In the genomic region with DNA sequence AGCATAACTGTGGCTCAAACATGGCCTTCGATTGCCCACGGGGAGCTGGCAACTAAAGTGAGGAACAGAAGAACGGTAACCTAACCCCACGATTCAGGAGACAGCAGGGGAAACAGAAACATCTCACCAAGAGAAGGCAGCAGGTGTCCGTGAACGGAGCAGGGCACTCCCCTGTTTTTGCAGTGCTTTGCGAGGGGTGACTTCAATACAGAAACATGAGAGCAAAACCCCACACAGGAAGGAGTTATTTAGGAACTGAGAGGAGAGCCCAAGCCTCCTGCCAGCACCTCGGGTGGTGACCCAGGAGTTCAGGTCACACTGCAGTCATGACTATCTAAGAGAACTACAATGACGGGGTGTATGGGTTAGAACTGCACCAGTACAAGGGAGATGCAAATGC, we compare ENCODE assay signal across 25 mouse cellular contexts. TPM values are rescaled to one million over a fixed set of nuclear protein-coding genes. Genes with fewer than 3 reads are reported as not detected.
DNase-seq lines count a peak whose midpoint lies in the region; ATAC-seq and TF ChIP-seq lines count a peak whose summit lies in the region.
"Had no signal": no experiment of that assay in that cellular context is flagged by ENCODE, and none has a peak within 500 bp of the region (broad histone marks: within the 10 kb centered on the region; RNA-seq: fewer than 3 reads in every experiment).

No protein-coding gene starts in this region.

- ATAC-seq in neural tube, embryonic 12.5 days (ENCODE audit: low FRiP score, low read depth), result no peak
- ATAC-seq in neural tube, embryonic 15.5 days (ENCODE audit: low FRiP score), result no peak
- ATAC-seq in stomach, postnatal 0 days (ENCODE audit: low FRiP score, low TSS enrichment), result no peak
- ATAC-seq: CD4-positive, CD25-positive, alpha-beta regulatory T cell, adult 4 months; forebrain, embryonic 14.5 days; forebrain, embryonic 16.5 days had no signal

- no peaks in the 10 kb centered on the region for H3K9me3 ChIP-seq in neural tube, embryonic 12.5 days
- no peaks in the 10 kb centered on the region for H3K9me3 ChIP-seq in neural tube, embryonic 15.5 days (replicated peaks)
- no peaks in the 10 kb centered on the region for H3K9me3 ChIP-seq in stomach, postnatal 0 days (ENCODE audit: control insufficient read depth, low read length)
- H3K9me3 ChIP-seq: embryonic facial prominence, embryonic 13.5 days; embryonic facial prominence, embryonic 15.5 days; forebrain, embryonic 10.5 days; forebrain, embryonic 12.5 days had no signal

- TF ChIP-seq POLR2A in small intestine, adult 2 months (IDR thresholded peaks at IDR 0.05; ENCODE audit: low read depth, low read length), result no peak

- peak overlapping the region; percentile 49; the same call in 1 of the 2 replicates for H3K27ac ChIP-seq in gastrocnemius, adult 2 months
- H3K27ac ChIP-seq in neural tube, embryonic 12.5 days, result no peak overlapping the region
- H3K27ac ChIP-seq in neural tube, embryonic 15.5 days (replicated peaks), result no peak overlapping the region
- 0 out of 2 replicates have a peak overlapping the region, but pooled peaks have one; percentile 32 for H3K27ac ChIP-seq in small intestine, adult 2 months (ENCODE audit: insufficient read depth, low read depth, low read length)
- no peak overlapping the region for H3K27ac ChIP-seq in stomach, postnatal 0 days (replicated peaks)
- H3K27ac ChIP-seq: embryonic facial prominence, embryonic 13.5 days; embryonic facial prominence, embryonic 15.5 days; forebrain, embryonic 10.5 days; forebrain, embryonic 12.5 days had no signal

- TF ChIP-seq EP300 in stomach, postnatal 0 days (optimal IDR thresholded peaks at IDR 0.05), result no peak

- no peak overlapping the region for H3K4me3 ChIP-seq in gastrocnemius, adult 2 months
- H3K4me3 ChIP-seq in neural tube, embryonic 12.5 days, result no peak overlapping the region
- no peak overlapping the region for H3K4me3 ChIP-seq in neural tube, embryonic 15.5 days (replicated peaks)
- H3K4me3 ChIP-seq in small intestine, adult 2 months (ENCODE audit: low read depth, low read length), result no peak overlapping the region
- no peak overlapping the region for H3K4me3 ChIP-seq in stomach, postnatal 0 days (ENCODE audit: low read depth, low read length)
- H3K4me3 ChIP-seq: embryonic facial prominence, embryonic 13.5 days; embryonic facial prominence, embryonic 15.5 days; erythroblast, embryonic 14.5 days; forebrain, embryonic 10.5 days; forebrain, embryonic 12.5 days had no signal

- intact Hi-C loops in gastrocnemius, adult 2 months (cut with DNase I), result no loop called here

- 80% methylated on average over 9 of the region's 9 CpGs for WGBS in neural tube, embryonic 12.5 days
- WGBS in neural tube, embryonic 15.5 days, result 86% methylated on average over 9 of the region's 9 CpGs
- 86% methylated on average over 9 of the region's 9 CpGs for WGBS in small intestine, adult 2 months
- 85% methylated on average over 9 of the region's 9 CpGs for WGBS in stomach, postnatal 0 days

- peaks cover 33% of the 10 kb centered on the region for H3K36me3 ChIP-seq in neural tube, embryonic 12.5 days
- H3K36me3 ChIP-seq in neural tube, embryonic 15.5 days, result peaks cover 22% of the 10 kb centered on the region
- H3K36me3 ChIP-seq in small intestine, adult 2 months (ENCODE audit: control insufficient read depth, insufficient read depth, low read length), result peaks cover 12% of the 10 kb centered on the region
- H3K36me3 ChIP-seq in stomach, postnatal 0 days (ENCODE audit: control insufficient read depth, insufficient read depth, low read length), result no peaks in the 10 kb centered on the region; the same call in 1 of the 2 replicates

- H3K27me3 ChIP-seq in neural tube, embryonic 12.5 days (replicated peaks), result no peaks in the 10 kb centered on the region
- H3K27me3 ChIP-seq in neural tube, embryonic 15.5 days (replicated peaks), result no peaks in the 10 kb centered on the region
- H3K27me3 ChIP-seq in small intestine, adult 2 months (ENCODE audit: control insufficient read depth, insufficient read depth, low read length), result no peaks in the 10 kb centered on the region
- no peaks in the 10 kb centered on the region for H3K27me3 ChIP-seq in stomach, postnatal 0 days (ENCODE audit: control insufficient read depth, insufficient read depth, low read length)
- H3K27me3 ChIP-seq: embryonic facial prominence, embryonic 13.5 days; embryonic facial prominence, embryonic 15.5 days; forebrain, embryonic 12.5 days had no signal

- no peak for DNase-seq in gastrocnemius, adult 2 months
- DNase-seq in gastrocnemius, adult 18-20 months (ENCODE audit: low spot score), result no peak
- DNase-seq in stomach, postnatal 0 days (ENCODE audit: low spot score), result no peak
- DNase-seq: adrenal gland, adult 2 months; adrenal gland, postnatal 10 days; adrenal gland, postnatal 25 days; B cell, adult 2 months; cerebellum, adult 11 months; cerebellum, adult 18-20 months; cerebellum, adult 8-10 months; cerebellum, adult 9-11 months; cerebellum, postnatal 14 days; cerebellum, postnatal 36 days; embryo, embryonic 11 days had no signal

- H3K9ac ChIP-seq in neural tube, embryonic 12.5 days, result 0 out of 2 replicates have a peak overlapping the region, but pooled peaks have one; percentile 29
- H3K9ac ChIP-seq in neural tube, embryonic 15.5 days (replicated peaks), result no peak overlapping the region
- no peak overlapping the region for H3K9ac ChIP-seq in stomach, postnatal 0 days (ENCODE audit: low read length)
- H3K9ac ChIP-seq: embryonic facial prominence, embryonic 13.5 days; embryonic facial prominence, embryonic 15.5 days; forebrain, embryonic 12.5 days had no signal

- H3K4me2 ChIP-seq in neural tube, embryonic 12.5 days (replicated peaks), result no peak overlapping the region
- H3K4me2 ChIP-seq in neural tube, embryonic 15.5 days, result no peak overlapping the region
- H3K4me2 ChIP-seq in stomach, postnatal 0 days (replicated peaks; ENCODE audit: low read depth), result no peak overlapping the region
- H3K4me2 ChIP-seq: embryonic facial prominence, embryonic 13.5 days; embryonic facial prominence, embryonic 15.5 days; forebrain, embryonic 12.5 days had no signal

- no peak for TF ChIP-seq CTCF in gastrocnemius, adult 2 months (IDR thresholded peaks at IDR 0.05)
- no peak for TF ChIP-seq CTCF in small intestine, adult 2 months (IDR thresholded peaks at IDR 0.05; ENCODE audit: extremely low read depth, insufficient read length, insufficient replicate concordance, low read depth, low read length)
- no peak for TF ChIP-seq CTCF in stomach, postnatal 0 days (IDR thresholded peaks at IDR 0.05; ENCODE audit: low read depth)

- H3K4me1 ChIP-seq in neural tube, embryonic 12.5 days, result no peaks in the 10 kb centered on the region
- no peaks in the 10 kb centered on the region for H3K4me1 ChIP-seq in neural tube, embryonic 15.5 days
- H3K4me1 ChIP-seq in small intestine, adult 2 months (ENCODE audit: control insufficient read depth, insufficient read depth, insufficient read length, low read length), result peaks cover 10% of the 10 kb centered on the region
- H3K4me1 ChIP-seq in stomach, postnatal 0 days (replicated peaks; ENCODE audit: control insufficient read depth, insufficient read depth), result no peaks in the 10 kb centered on the region

RNA-seq across cellular contexts. Expression of a gene that starts 27.4 kb away (rescaled TPM):
- total RNA-seq in gastrocnemius, adult 2 months (2021), result 1 to 10 TPM; 6.7 to 8.1 TPM
- total RNA-seq in gastrocnemius, adult 18-20 months (2021), result 1 to 10 TPM; 7.6 to 8.2 TPM
- polyA plus RNA-seq in neural tube, embryonic 12.5 days (2016; fragmentation: Nextera tagmentation; extraction: Ambion mirVana), result 57.9 and 58.8 TPM in 2 replicates
- polyA plus RNA-seq in neural tube, embryonic 15.5 days (2015; fragmentation: Nextera tagmentation; extraction: Ambion mirVana), result 47.9 and 53.1 TPM in 2 replicates
- 21.0 and 31.8 TPM in 2 replicates for polyA plus RNA-seq in small intestine, adult 2 months (2012; rRNA removed)
- 35.8 and 36.0 TPM in 2 replicates for polyA plus RNA-seq in stomach, postnatal 0 days (2015; fragmentation: Nextera tagmentation; extraction: Ambion mirVana)

RNA-seq across cellular contexts. Expression of a gene that starts 40.5 kb away (rescaled TPM):
- 10 to 100 TPM; 16.7 to 25.6 TPM for total RNA-seq in gastrocnemius, adult 2 months (2021)
- 10 to 100 TPM; 11.7 to 19.0 TPM for total RNA-seq in gastrocnemius, adult 18-20 months (2021)
- 81.7 and 85.3 TPM in 2 replicates for polyA plus RNA-seq in neural tube, embryonic 12.5 days (2016; fragmentation: Nextera tagmentation; extraction: Ambion mirVana)
- polyA plus RNA-seq in neural tube, embryonic 15.5 days (2015; fragmentation: Nextera tagmentation; extraction: Ambion mirVana), result 51.4 and 64.5 TPM in 2 replicates
- polyA plus RNA-seq in small intestine, adult 2 months (2012; rRNA removed), result 35.8 and 48.1 TPM in 2 replicates
- polyA plus RNA-seq in stomach, postnatal 0 days (2015; fragmentation: Nextera tagmentation; extraction: Ambion mirVana), result 38.5 and 42.1 TPM in 2 replicates

Comparison
In these comparisons a context has a peak if more than half of its experiments do, and no peak if none do; other contexts are left out.
1. H3K27ac ChIP-seq: peak in gastrocnemius, adult 2 months (single experiment) and small intestine, adult 2 months (single experiment); none in neural tube, embryonic 12.5 days (single experiment), neural tube, embryonic 15.5 days (single experiment) and stomach, postnatal 0 days (single experiment).